Mouse (Mus musculus): Measurements from ENCODE around the gene Defb36. TPM values are rescaled to one million over a fixed set of nuclear protein-coding genes. Genes with fewer than 3 reads are reported as not detected.
A peak's percentile ranks its signal among the peaks of the same experiment; 100 is the strongest.

Defb36 gene
- not detected for polyA plus RNA-seq (2021)

DNA sequence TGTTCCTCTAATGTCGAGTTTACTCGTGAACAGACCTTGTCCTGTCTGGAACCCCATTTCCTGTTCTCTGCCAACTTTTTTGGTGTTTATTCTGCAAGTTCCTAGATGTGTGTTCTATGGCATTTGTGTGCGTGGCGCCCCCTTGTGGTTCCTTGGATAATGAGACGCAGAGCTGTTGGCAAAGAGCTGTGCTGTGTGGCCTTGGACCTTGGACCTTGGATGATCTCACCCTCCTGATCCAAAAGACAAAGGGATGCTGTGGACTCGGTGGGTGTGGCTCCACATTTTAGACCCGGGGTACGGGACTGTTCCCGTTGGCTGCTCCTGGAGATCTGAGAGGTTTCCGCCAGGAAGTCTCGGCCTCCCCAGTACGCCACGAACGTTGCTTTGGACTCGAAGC, at the start of gene Defb36:
TSS of gene Defb36 (plus strand) at position 271 of the 400 bp plus-strand sequence.
- TF ChIP-seq CTCF (IDR thresholded peaks at IDR 0.05) = peak; percentile 58
- ChIA-PET POLR2A (no interaction called here), CTCF (interaction anchor here (0.8 to 2.8 kb wide), 5 partner anchors 12 to 81 kb away, joined by 3 to 11 read pairs (median 4); no protein-coding TSS in a partner anchor)
- H3K27me3 ChIP-seq = no peaks in the 10 kb centered on the region
- no peak for ATAC-seq
- in situ Hi-C loops (cut with MboI; ENCODE audit: low pct_unique_long_range_greater_than_20kb) = no loop called here
- DNase-seq (ENCODE audit: low read depth, low spot score) = no peak

DNA sequence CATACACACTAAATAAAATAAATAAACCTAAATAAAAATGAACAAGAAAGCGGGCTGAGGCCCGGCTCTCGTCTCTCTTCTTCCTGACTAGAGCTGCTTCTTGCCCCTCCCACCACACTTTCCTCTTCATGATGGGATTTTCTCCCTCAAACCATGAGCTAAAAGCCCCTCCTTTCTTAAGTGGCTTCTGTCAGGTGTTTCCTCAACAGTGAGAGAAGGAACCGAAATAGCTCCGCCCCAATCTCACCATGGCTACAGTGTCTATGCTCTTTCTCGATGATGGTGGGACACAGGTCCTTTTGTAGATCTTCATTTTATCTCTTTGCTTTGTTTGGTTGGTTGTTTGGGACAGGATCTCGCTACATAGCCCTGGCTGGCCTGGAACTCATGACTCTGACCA, 47.5 kb upstream of the Defb36 start:
- in situ Hi-C loops (cut with MboI; ENCODE audit: low pct_unique_long_range_greater_than_20kb) = no loop called here
- TF ChIP-seq CTCF (IDR thresholded peaks at IDR 0.05) = no peak
- DNase-seq (ENCODE audit: low read depth, low spot score) = no peak
- POLR2A ChIA-PET = interaction anchor here (0.7 kb wide), 1 partner anchor 1378 kb away, joined by 5 read pairs; no protein-coding TSS in a partner anchor
- no peak for ATAC-seq
- H3K27me3 ChIP-seq = no peaks in the 10 kb centered on the region
- CTCF ChIA-PET = interaction anchor here (1.4 to 1.5 kb wide), 3 partner anchors 11 to 30 kb away, joined by 3 read pairs; no protein-coding TSS in a partner anchor

DNA sequence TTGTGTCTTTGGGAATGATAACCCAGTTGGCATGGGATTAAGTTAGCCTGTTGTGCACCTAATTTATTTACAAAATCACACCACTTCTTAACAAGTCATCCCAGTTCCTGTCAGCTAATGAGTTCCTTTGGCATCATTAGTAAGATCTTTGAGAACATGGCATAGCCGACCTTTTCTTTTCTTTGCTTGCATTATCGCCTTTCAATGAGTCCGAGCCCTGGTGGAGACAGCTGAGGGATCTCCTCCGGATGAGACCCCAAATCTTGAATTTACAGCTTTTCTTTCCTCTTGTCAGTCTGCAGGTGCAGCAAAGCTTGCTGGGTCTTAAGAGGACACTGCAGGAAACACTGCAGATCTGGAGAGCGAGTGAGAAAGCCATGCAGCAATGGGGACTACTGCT, 35.1 kb upstream of the Defb36 start, which contains the start of gene Gm17416:
TSS of gene Gm17416 (plus strand) at position 301 of the 400 bp plus-strand sequence.
- ATAC-seq = no peak
- TF ChIP-seq CTCF (IDR thresholded peaks at IDR 0.05) = no peak
- H3K27me3 ChIP-seq = no peaks in the 10 kb centered on the region
- ChIA-PET CTCF (interaction anchor here (0.7 to 2.4 kb wide), 4 partner anchors 10 to 25 kb away, joined by 3 to 8 read pairs (median 6); no protein-coding TSS in a partner anchor), POLR2A (interaction anchor here (0.7 kb wide), 1 partner anchor 27 kb away, joined by 3 read pairs; no protein-coding TSS in a partner anchor)
- in situ Hi-C loops (cut with MboI; ENCODE audit: low pct_unique_long_range_greater_than_20kb) = no loop called here
- no peak for DNase-seq (ENCODE audit: low read depth, low spot score)

- CTCF ChIA-PET = interaction anchor here (2.2 to 2.3 kb wide), 2 partner anchors 11 to 26 kb away, joined by 6 to 8 read pairs; no protein-coding TSS in a partner anchor
- H3K27me3 ChIP-seq = no peaks in the 10 kb centered on the region
- in situ Hi-C loops (cut with MboI; ENCODE audit: low pct_unique_long_range_greater_than_20kb) = no loop called here
- DNase-seq (ENCODE audit: low read depth, low spot score) (no peak), ATAC-seq (no peak)
- POLR2A ChIA-PET = no interaction called here
- no peak for TF ChIP-seq CTCF (IDR thresholded peaks at IDR 0.05)
These were observed 34.2 kb upstream of the Defb36 start for GRCm38 (mm10) chr2:152569881-152570280.

GRCm38 (mm10) chr2:152570313-152570712, 33.8 kb upstream of the Defb36 start:
- ChIA-PET POLR2A (no interaction called here), CTCF (interaction anchor here (1.0 to 1.5 kb wide), 2 partner anchors 11 to 25 kb away, joined by 3 to 4 read pairs; no protein-coding TSS in a partner anchor)
- peak; percentile 11 for TF ChIP-seq CTCF (IDR thresholded peaks at IDR 0.05)
- peak; percentile 44 for ATAC-seq
- in situ Hi-C loops (cut with MboI; ENCODE audit: low pct_unique_long_range_greater_than_20kb) = no loop called here
- DNase-seq (ENCODE audit: low read depth, low spot score) = peak; percentile 44
- H3K27me3 ChIP-seq = no peaks in the 10 kb centered on the region

DNA sequence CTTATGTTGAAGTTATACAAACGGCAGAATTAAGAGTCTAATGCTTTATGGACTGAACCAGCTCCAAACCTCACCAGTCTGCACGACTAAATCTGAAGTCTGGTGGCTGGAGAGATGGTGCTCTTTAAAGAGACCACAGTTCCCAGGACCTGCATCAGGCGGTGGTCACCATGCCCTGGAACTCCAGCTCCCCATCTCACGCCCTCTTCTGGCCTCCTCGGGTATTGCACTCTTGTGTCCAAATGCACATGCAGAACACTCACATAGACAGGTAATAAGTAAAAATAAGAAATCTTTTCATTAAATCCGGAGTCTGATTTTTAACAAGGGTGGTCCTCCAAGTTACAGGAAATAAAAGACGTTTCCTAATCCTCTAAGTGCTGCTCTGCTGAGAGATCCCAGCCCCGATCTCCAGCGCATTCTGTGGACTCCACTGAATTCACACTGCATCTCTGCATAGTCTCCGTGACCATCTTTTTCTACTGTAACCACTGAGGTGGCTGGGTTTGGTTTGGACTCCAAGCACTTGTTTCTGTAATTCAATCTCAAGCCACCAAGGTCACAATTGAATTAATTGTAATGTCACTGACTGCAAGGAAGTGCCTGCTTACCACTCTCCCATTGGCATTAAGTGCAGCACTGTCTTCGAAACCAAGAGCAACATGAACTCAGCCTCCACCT, 31.9 kb upstream of the Defb36 start, which contains the start of gene Defb21:
TSS of gene Defb21 (plus strand) at position 631 of the 681 bp plus-strand sequence.
- in situ Hi-C loops (cut with MboI; ENCODE audit: low pct_unique_long_range_greater_than_20kb) = no loop called here
- ChIA-PET CTCF (interaction anchor here (1.3 to 1.5 kb wide), 2 partner anchors 13 to 19 kb away, joined by 3 read pairs; no protein-coding TSS in a partner anchor), POLR2A (no interaction called here)
- TF ChIP-seq CTCF (IDR thresholded peaks at IDR 0.05) = peak; percentile 59
- DNase-seq (ENCODE audit: low read depth, low spot score) = no peak
- ATAC-seq = no peak
- H3K27me3 ChIP-seq = no peaks in the 10 kb centered on the region

DNA sequence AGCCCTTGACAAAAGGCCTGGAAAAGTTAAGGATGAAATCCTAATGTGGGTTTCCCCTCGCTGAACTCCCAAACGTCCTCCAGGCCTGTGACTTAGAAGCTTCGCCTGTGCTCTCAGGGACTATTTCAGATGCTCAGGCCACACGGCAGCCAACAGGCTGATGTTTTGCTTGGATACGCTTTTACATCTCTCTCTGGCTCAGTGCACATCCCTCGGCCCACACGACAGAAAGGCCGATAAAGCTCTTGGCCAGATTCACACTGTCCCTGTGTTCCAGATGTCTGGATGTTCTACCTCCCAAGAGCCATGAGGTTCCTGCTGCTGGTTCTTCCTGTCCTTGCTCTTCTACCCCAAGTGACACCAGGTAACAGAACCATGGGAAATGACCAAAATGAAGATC, 30.6 kb upstream of the Defb36 start:
- ChIA-PET CTCF (interaction anchor here (1.4 to 1.9 kb wide), 3 partner anchors 11 to 20 kb away, joined by 3 to 4 read pairs (median 3); no protein-coding TSS in a partner anchor), POLR2A (interaction anchor here (1.0 kb wide), 1 partner anchor 34 kb away, joined by 3 read pairs; no protein-coding TSS in a partner anchor)
- DNase-seq (ENCODE audit: low read depth, low spot score) = no peak
- ATAC-seq = no peak
- H3K27me3 ChIP-seq = no peaks in the 10 kb centered on the region
- no peak for TF ChIP-seq CTCF (IDR thresholded peaks at IDR 0.05)
- in situ Hi-C loops (cut with MboI; ENCODE audit: low pct_unique_long_range_greater_than_20kb) = no loop called here

DNA sequence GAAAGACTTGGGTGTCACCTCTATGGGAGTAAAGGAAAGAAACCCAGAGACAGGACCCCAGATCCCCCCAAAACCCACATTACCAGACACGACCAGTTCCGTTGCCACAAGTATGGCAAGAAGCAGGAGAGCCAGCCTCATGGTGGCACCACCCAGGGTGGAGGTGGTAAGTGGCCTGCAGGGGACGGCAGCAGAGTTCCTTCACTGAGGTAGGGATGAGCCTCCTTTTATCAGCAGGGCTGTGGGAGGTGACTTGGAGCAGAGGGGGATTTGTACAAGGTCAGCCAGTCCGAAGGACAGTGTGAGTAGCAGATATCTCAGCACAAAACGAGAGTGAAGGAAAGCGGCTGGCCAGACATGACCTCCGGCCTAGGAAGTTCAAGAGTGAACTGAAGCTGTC, 24.0 kb upstream of the Defb36 start, which contains the start of gene Defb19:
TSS of gene Defb19 (minus strand) at position 206 of the 400 bp plus-strand sequence.
- no peak for DNase-seq (ENCODE audit: low read depth, low spot score)
- TF ChIP-seq CTCF (IDR thresholded peaks at IDR 0.05) = no peak
- ATAC-seq = no peak
- in situ Hi-C loops (cut with MboI; ENCODE audit: low pct_unique_long_range_greater_than_20kb) = no loop called here
- H3K27me3 ChIP-seq = no peaks in the 10 kb centered on the region
- CTCF ChIA-PET = interaction anchor here (2.2 kb wide), 1 partner anchor 15 kb away, joined by 5 read pairs; no protein-coding TSS in a partner anchor
- POLR2A ChIA-PET = no interaction called here

GRCm38 (mm10) chr2:152580612-152581011, 23.5 kb upstream of the Defb36 start:
- H3K27me3 ChIP-seq = no peaks in the 10 kb centered on the region
- no peak for TF ChIP-seq CTCF (IDR thresholded peaks at IDR 0.05)
- in situ Hi-C loops (cut with MboI; ENCODE audit: low pct_unique_long_range_greater_than_20kb) = no loop called here
- no peak for DNase-seq (ENCODE audit: low read depth, low spot score)
- ChIA-PET CTCF (interaction anchor here (2.2 kb wide), 1 partner anchor 14 kb away, joined by 5 read pairs; no protein-coding TSS in a partner anchor), POLR2A (no interaction called here)
- ATAC-seq = no peak

DNA sequence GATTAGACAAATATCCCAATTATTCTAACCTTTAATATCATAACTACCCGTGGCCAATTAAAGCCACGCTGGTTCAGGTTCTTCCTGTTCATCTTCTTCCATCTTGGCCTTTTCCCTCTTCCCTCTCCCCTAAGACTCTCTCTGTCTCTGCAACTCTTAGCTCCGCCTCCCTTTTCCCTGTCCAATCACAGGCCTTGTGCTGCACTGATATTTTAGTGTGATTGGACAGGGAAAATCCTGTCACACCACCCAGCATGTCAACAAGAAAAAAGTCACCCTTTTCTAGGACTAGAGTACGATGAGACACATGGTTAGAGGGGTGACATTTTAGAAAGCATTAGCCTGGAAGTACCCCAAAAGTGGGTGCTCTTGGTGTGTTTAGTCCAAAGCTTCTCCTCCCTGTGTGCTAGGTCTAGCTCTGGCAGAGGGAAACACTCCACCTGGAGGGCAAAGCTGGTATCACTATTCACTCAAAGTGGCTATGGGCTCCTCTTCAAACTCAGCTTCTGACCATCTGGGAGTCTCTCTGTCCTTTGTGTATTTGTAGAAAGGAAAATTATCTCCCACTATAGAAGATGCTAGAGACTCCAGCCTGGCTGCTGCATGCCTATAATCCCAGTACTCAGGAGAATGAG, 17.1 kb upstream of the Defb36 start:
- POLR2A ChIA-PET = no interaction called here
- no peaks in the 10 kb centered on the region for H3K27me3 ChIP-seq
- DNase-seq (ENCODE audit: low read depth, low spot score) (no peak), ATAC-seq (no peak)
- CTCF ChIA-PET = interaction anchor here (0.9 to 2.4 kb wide), 7 partner anchors 17 to 119 kb away, joined by 3 to 7 read pairs (median 4); partner anchors contain the start of gene Defb36
- in situ Hi-C loops (cut with MboI; ENCODE audit: low pct_unique_long_range_greater_than_20kb) = no loop called here
- peak; percentile 65 for TF ChIP-seq CTCF (IDR thresholded peaks at IDR 0.05)

All from Patski (cell line).